In the genomic region with DNA sequence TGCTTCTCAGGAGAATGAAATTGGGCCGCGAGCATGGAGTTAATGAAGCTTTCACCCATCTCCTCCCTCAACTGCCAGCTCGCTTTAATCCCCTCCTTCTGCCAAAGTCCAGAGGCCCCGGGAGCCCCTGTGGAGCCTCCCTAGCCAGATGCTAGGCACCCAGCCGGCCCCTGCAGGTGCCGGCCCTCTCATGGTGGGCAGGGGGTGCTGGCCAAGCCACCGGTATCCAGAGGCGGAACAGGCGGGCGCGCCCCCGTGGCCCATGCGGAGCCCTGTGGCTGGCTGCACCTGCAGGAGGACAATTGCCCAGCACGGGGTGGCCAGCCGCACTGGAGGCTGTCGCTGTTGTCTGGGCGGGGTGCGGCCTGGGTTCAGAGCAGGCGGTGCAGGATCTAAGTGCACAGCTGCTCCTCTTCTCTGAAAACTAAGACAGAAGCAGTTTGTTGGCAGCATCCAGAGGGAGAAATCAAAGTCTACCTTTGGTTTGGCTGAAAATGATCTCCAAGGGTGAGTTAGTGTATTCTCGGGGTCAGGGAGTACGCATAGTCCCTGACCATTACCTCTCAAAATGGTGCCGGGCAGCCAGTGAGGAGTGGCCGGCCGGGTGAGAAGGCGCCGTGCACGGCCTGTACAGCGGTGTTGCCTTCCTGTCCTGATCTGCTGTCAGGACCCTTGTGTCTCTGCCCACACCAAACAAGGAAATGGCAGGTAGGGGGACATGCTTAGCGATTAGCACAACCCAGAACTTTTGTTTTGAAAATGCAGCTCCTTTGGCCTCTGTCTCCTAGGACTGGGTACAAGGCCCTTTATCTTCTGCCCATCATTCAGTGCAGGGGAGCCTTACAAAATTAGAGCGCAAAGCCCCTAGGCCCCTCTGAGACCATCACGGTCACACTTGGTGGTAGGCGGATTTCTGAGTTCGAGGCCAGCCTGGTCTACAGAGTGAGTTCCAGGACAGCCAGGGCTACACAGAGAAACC, we compare ENCODE assay signal across 8 mouse cellular contexts.
A peak's percentile ranks its signal among the peaks of the same experiment; 100 is the strongest.
DNase-seq lines count a peak whose midpoint lies in the region; ATAC-seq and TF ChIP-seq lines count a peak whose summit lies in the region.

No protein-coding gene starts in this region.

- H3K4me1 ChIP-seq in heart, embryonic 13.5 days, result peaks cover 41% of the 10 kb centered on the region
- H3K4me1 ChIP-seq in forebrain, embryonic 10.5 days, result peaks cover 95% of the 10 kb centered on the region
- H3K4me1 ChIP-seq in kidney, postnatal 0 days (replicated peaks; ENCODE audit: insufficient read depth, low read length), result 0 out of 2 replicates have a peak, but pooled peaks cover 9% of the 10 kb centered on the region

- H3K27ac ChIP-seq in heart, embryonic 13.5 days (replicated peaks), result no peak overlapping the region
- H3K27ac ChIP-seq in forebrain, embryonic 10.5 days, result peak overlapping the region; percentile 91
- H3K27ac ChIP-seq in kidney, postnatal 0 days, result peak overlapping the region; percentile 74

- intact Hi-C loops in heart, postnatal 36 days (cut with DNase I), result no loop called here

- H3K9ac ChIP-seq in heart, embryonic 13.5 days, result peak overlapping the region; percentile 72
- 0 out of 2 replicates have a peak overlapping the region, but pooled peaks have one; percentile 46 for H3K9ac ChIP-seq in kidney, postnatal 0 days (ENCODE audit: low read depth, low read length)

- H3K27me3 ChIP-seq in heart, embryonic 13.5 days (replicated peaks), result peaks cover 4% of the 10 kb centered on the region; the same call in 1 of the 2 replicates
- peaks cover 12% of the 10 kb centered on the region for H3K27me3 ChIP-seq in forebrain, embryonic 10.5 days (ENCODE audit: poor library complexity, severe bottlenecking)
- no peaks in the 10 kb centered on the region for H3K27me3 ChIP-seq in kidney, postnatal 0 days (ENCODE audit: insufficient read depth, low read length)

- H3K9me3 ChIP-seq in heart, embryonic 13.5 days, result no peaks in the 10 kb centered on the region
- no peaks in the 10 kb centered on the region for H3K9me3 ChIP-seq in forebrain, embryonic 10.5 days
- no peaks in the 10 kb centered on the region for H3K9me3 ChIP-seq in kidney, postnatal 0 days (replicated peaks; ENCODE audit: low read length)

- peak overlapping the region; percentile 65 for H3K4me2 ChIP-seq in heart, embryonic 13.5 days
- peak overlapping the region; percentile 51 for H3K4me2 ChIP-seq in kidney, postnatal 0 days (ENCODE audit: low read length)

- DNase-seq in heart, postnatal 36 days, result no peak
- peak; percentile 59 for DNase-seq in forebrain, embryonic 10.5 days (ENCODE audit: extremely low spot score, low spot score)
- peak; percentile 57 for DNase-seq in kidney, postnatal 0 days (ENCODE audit: low spot score)
- peak; percentile 67 for DNase-seq in neural tube, embryonic 10.5 days (ENCODE audit: extremely low spot score, low spot score)
- DNase-seq in urinary bladder, adult 18-20 months (ENCODE audit: low spot score in 2 of 2), result no peak

- no peak for ATAC-seq in heart, embryonic 13.5 days (ENCODE audit: extremely low read depth, insufficient number of reproducible peaks, low FRiP score, low TSS enrichment)
- peak; percentile 80 for ATAC-seq in kidney, postnatal 0 days (replicated peaks; ENCODE audit: low FRiP score, low read depth)
- ATAC-seq in megakaryocyte, adult 5-6 weeks (ENCODE audit: poor library complexity, severe bottlenecking), result no peak
- ATAC-seq in granulocyte monocyte progenitor cell, adult 5-6 weeks (replicated peaks; ENCODE audit: poor library complexity, severe bottlenecking), result no peak

- H3K4me3 ChIP-seq in heart, embryonic 13.5 days, result peak overlapping the region; percentile 30
- H3K4me3 ChIP-seq in forebrain, embryonic 10.5 days, result peak overlapping the region; percentile 42
- H3K4me3 ChIP-seq in kidney, postnatal 0 days (replicated peaks; ENCODE audit: low read depth, low read length), result peak overlapping the region; percentile 10

- WGBS in heart, embryonic 13.5 days, result 49% methylated on average over 33 of the region's 33 CpGs
- 18% methylated on average over 33 of the region's 33 CpGs for WGBS in forebrain, embryonic 10.5 days
- 39% methylated on average over 33 of the region's 33 CpGs for WGBS in kidney, postnatal 0 days

- TF ChIP-seq CTCF in kidney, postnatal 0 days (IDR thresholded peaks at IDR 0.05; ENCODE audit: low read depth), result no peak

- H3K36me3 ChIP-seq in heart, embryonic 13.5 days, result no peaks in the 10 kb centered on the region
- no peaks in the 10 kb centered on the region for H3K36me3 ChIP-seq in forebrain, embryonic 10.5 days (replicated peaks)
- no peaks in the 10 kb centered on the region for H3K36me3 ChIP-seq in kidney, postnatal 0 days (ENCODE audit: insufficient read depth, low read length)

Comparison
In these comparisons a context has a peak if more than half of its experiments do, and no peak if none do; other contexts are left out.
1. DNase-seq: peak in forebrain, embryonic 10.5 days (single experiment), kidney, postnatal 0 days (single experiment) and neural tube, embryonic 10.5 days (single experiment); none in heart, postnatal 36 days (0 of 2) and urinary bladder, adult 18-20 months (0 of 2).
2. Peak in every context shown above with its lines, with median percentiles within 50 percentile points of each other: H3K4me3 ChIP-seq.